Mouse (Mus musculus): ENCODE measurements around the gene Cklf. TPM values are rescaled to one million over a fixed set of nuclear protein-coding genes. Genes with fewer than 3 reads are reported as not detected.
"Not testable (repeated sequence)": the region's sequence is repeated elsewhere in the genome, so short reads cannot be mapped to it uniquely, and the experiment has no call there.

Gene Cklf
- polyA plus RNA-seq, 1 experiment from 2014 or later, result 31.4 TPM

DNA sequence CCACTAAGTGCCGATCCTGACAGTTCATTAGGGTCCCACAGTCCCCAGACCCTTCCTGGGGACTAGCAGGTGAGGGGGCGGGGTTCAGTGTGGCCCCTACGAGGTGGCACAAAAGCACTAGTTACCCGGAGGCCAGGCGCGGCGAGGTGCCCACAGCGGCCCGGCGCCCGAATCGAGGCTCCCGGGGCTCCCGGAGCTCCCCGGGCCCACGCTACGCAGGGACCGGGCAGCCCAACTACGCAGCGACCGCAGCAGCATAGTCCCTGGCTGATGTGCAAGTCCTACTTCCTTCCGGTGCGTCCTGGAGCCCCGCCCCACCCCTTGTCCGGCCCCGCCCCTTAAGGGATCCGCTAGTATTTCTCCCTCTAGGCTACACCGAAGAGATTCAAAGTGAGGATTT, 2.4 kb upstream of the Cklf start, which contains the start of gene Tk2:
Tk2 (minus strand) TSS at position 283 of the 400 bp plus-strand sequence.
- DNase-seq, result peak; percentile 90
- no peaks in the 10 kb centered on the region for H3K9me3 ChIP-seq (ENCODE audit: control insufficient read depth, low read length)
- H3K9ac ChIP-seq (replicated peaks; ENCODE audit: low read length), result peak within 1 kb of the TSS; percentile 86
- 0 out of 2 replicates have a peak within 1 kb of the TSS, but pooled peaks have one; percentile 49 for H3K27ac ChIP-seq (replicated peaks; ENCODE audit: low read depth, low read length)
- H3K4me1 ChIP-seq (ENCODE audit: control insufficient read depth, insufficient read depth, low read length), result peaks cover 17% of the 10 kb centered on the region
- ATAC-seq (ENCODE audit: low FRiP score, low TSS enrichment), result peak; percentile 87
- H3K27me3 ChIP-seq (ENCODE audit: control insufficient read depth, insufficient read depth, low read length), result no peaks in the 10 kb centered on the region
- under 1% methylated on average over 28 of the region's 28 CpGs for WGBS
- peaks cover 13% of the 10 kb centered on the region for H3K36me3 ChIP-seq (ENCODE audit: control insufficient read depth, insufficient read depth, low read length)
- H3K4me3 ChIP-seq (replicated peaks; ENCODE audit: low read depth, low read length), result peak within 1 kb of the TSS; percentile 91
- peak within 1 kb of the TSS; percentile 86 for H3K4me2 ChIP-seq (ENCODE audit: low read length)

DNA sequence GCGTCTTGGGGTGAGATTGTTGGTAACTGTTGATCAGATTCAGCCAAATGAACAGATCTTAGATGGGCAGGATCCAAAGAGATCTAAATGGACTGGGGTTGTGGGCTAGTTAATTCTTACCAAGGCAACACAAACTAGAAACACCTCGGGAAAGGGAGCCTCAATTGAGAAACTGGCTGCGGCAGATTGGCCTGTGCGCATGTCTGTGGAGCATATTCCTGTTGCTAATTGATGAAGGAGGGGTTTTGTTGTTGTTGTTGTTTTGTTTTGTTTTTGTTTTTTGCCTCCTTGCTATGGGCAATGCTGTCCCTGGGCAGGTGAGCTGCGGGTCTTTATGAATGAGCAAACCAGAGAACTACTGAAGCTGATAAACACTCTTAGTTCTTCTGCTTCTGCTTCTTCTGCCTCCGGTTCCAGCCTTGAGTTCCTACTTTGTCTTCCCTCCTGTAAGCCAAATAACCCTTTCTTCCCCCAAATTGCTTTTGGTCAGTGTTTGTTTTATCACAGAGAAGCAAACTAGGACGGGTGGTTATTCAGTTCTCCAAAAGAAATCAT, 1.1 kb upstream of the Cklf start:
- no peaks in the 10 kb centered on the region for H3K27me3 ChIP-seq (ENCODE audit: control insufficient read depth, insufficient read depth, low read length)
- WGBS, result 88% methylated on average over 7 of the region's 7 CpGs
- no peak for ATAC-seq (ENCODE audit: low FRiP score, low TSS enrichment)

DNA sequence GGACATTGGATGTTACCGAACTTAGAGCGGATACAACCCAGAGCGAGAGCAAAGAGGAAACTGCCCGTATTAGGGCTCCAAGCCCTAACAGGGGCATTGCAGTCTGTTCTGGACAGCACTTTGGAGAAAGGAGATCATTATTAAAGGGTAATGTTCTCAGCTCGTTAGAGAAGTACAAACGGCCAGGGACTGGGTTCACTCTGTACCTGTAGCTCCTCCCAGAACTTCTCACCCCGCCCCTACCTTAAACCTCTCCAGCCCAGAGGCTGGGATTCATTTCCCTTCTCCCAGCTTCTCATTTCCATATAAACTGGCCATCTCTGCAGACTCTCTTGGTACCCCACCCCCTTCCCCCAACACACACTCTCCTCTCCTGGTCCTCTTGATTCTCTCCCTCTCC, 800 bp downstream of the Cklf start:
- Histone ChIP-seq H3K4me3 (replicated peaks; ENCODE audit: low read depth, low read length) (peak overlapping the region; percentile 65), H3K9ac (replicated peaks; ENCODE audit: low read length) (peak overlapping the region; percentile 65; the same call in 1 of the 2 replicates), H3K27me3 (ENCODE audit: control insufficient read depth, insufficient read depth, low read length) (no peaks in the 10 kb centered on the region), H3K4me1 (ENCODE audit: control insufficient read depth, insufficient read depth, low read length) (peaks cover 17% of the 10 kb centered on the region), H3K27ac (replicated peaks; ENCODE audit: low read depth, low read length) (no peak overlapping the region), H3K4me2 (ENCODE audit: low read length) (peak overlapping the region; percentile 87), H3K9me3 (ENCODE audit: control insufficient read depth, low read length) (no peaks in the 10 kb centered on the region), H3K36me3 (ENCODE audit: control insufficient read depth, insufficient read depth, low read length) (no peaks in the 10 kb centered on the region)
- no peak for ATAC-seq (ENCODE audit: low FRiP score, low TSS enrichment)
- WGBS, result 0% methylated on average over 7 of the region's 7 CpGs
- DNase-seq, result peak; percentile 3

More for the DNA sequence above, 1.1 kb upstream of the Cklf start:
- H3K4me1 ChIP-seq (ENCODE audit: control insufficient read depth, insufficient read depth, low read length), result peaks cover 17% of the 10 kb centered on the region
- H3K9ac ChIP-seq (replicated peaks; ENCODE audit: low read length), result no peak overlapping the region
- H3K4me2 ChIP-seq (ENCODE audit: low read length), result no peak overlapping the region
- no peak overlapping the region for H3K4me3 ChIP-seq (replicated peaks; ENCODE audit: low read depth, low read length)
- H3K27ac ChIP-seq (replicated peaks; ENCODE audit: low read depth, low read length), result no peak overlapping the region
- H3K9me3 ChIP-seq (ENCODE audit: control insufficient read depth, low read length), result no peaks in the 10 kb centered on the region
- no peak for DNase-seq
- H3K36me3 ChIP-seq (ENCODE audit: control insufficient read depth, insufficient read depth, low read length), result 0 out of 2 replicates have a peak, but pooled peaks cover 6% of the 10 kb centered on the region

DNA sequence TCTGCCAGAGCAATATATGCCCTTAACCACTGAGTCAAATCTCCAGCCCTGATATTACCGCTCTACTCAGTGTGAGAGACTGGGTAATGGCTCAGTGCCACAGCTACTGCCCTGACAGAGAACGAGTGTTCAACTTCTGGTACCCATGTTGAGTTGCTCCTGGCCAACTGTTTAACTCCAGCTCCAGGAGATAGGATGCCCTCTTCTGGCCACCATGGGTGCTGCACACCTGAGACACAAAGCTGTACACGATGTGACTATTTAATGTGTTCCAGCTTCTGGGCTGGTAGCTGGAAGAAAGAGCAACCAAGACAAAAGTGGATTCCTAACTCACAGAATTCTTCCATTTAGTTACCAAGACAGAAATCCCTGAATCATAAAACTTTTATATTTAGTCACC, 2.4 kb downstream of the Cklf start:
- no peak for DNase-seq
- Histone ChIP-seq H3K4me2 (ENCODE audit: low read length) (no peak overlapping the region), H3K36me3 (ENCODE audit: control insufficient read depth, insufficient read depth, low read length) (peaks cover 7% of the 10 kb centered on the region), H3K4me3 (replicated peaks; ENCODE audit: low read depth, low read length) (no peak overlapping the region), H3K27me3 (ENCODE audit: control insufficient read depth, insufficient read depth, low read length) (no peaks in the 10 kb centered on the region), H3K27ac (replicated peaks; ENCODE audit: low read depth, low read length) (no peak overlapping the region), H3K4me1 (ENCODE audit: control insufficient read depth, insufficient read depth, low read length) (peaks cover 6% of the 10 kb centered on the region; the same call in 1 of the 2 replicates), H3K9me3 (ENCODE audit: control insufficient read depth, low read length) (peaks cover 2% of the 10 kb centered on the region; the same call in 1 of the 2 replicates), H3K9ac (replicated peaks; ENCODE audit: low read length) (no peak overlapping the region)
- ATAC-seq (ENCODE audit: low FRiP score, low TSS enrichment), result no peak
- WGBS, result 93% methylated on average over 3 of the region's 3 CpGs

DNA sequence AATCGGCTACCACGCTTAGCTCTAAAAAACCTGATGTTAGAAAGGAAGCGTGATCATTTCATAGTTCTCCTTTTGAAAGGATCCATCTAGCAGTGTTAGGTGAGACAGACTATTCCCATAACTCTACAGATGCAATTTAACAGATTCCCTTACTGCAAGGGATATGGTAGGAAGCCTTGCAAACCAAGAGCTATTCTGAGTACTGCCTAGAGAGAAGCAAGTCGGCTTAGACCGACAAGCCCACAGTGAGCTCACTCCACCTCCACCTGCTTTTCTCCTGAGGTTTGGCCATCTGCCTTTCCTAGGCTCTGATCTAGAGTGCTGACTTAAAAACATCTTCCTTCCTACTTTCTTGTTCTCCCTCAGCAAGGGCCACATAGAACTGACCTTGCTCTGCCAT, 11.1 kb downstream of the Cklf start:
- DNase-seq; H3K27me3 ChIP-seq (ENCODE audit: control insufficient read depth, insufficient read depth, low read length); H3K4me2 ChIP-seq (ENCODE audit: low read length); H3K9ac ChIP-seq (replicated peaks; ENCODE audit: low read length); H3K9me3 ChIP-seq (ENCODE audit: control insufficient read depth, low read length); H3K4me3 ChIP-seq (replicated peaks; ENCODE audit: low read depth, low read length); ATAC-seq (ENCODE audit: low FRiP score, low TSS enrichment); H3K4me1 ChIP-seq (ENCODE audit: control insufficient read depth, insufficient read depth, low read length); H3K27ac ChIP-seq (replicated peaks; ENCODE audit: low read depth, low read length): not testable (repeated sequence)
- 94% methylated on average over 5 of the region's 5 CpGs for WGBS
- H3K36me3 ChIP-seq (ENCODE audit: control insufficient read depth, insufficient read depth, low read length), result peaks cover 18% of the 10 kb centered on the region

DNA sequence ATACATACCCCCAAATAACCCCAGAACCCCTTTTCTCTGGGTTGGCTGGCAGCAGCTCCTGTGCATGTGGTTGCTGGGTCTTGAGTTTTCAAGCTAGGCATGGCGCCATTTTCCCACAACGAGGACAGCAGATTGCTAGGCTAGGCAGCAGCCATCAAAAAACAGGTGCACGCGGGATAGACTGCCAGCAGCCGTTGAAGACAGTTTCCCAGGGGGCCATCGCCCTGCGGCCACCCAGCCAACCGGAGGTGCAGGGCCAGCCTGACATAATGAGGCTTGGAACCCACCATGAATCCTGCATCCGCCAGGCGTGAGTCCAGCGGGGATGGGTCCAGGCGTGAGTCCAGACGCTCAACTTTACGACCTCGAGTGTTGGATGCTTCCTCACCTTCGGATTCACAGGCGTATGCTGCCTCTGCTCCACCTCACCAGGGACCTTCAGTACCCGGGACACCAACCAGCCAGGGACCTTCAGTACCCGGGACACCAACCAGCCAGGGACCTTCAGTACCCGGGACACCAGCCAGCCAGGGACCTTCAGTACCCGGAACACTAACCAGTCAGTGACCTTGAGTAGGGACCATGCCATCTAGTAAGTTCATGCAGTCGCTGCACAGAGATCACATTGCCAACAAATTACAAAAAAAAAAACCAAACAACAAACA, 13.7 kb downstream of the Cklf start:
- not testable (repeated sequence) for H3K4me2 ChIP-seq (ENCODE audit: low read length); H3K4me3 ChIP-seq (replicated peaks; ENCODE audit: low read depth, low read length); H3K9ac ChIP-seq (replicated peaks; ENCODE audit: low read length); H3K27ac ChIP-seq (replicated peaks; ENCODE audit: low read depth, low read length); H3K27me3 ChIP-seq (ENCODE audit: control insufficient read depth, insufficient read depth, low read length); H3K4me1 ChIP-seq (ENCODE audit: control insufficient read depth, insufficient read depth, low read length); DNase-seq; H3K9me3 ChIP-seq (ENCODE audit: control insufficient read depth, low read length); H3K36me3 ChIP-seq (ENCODE audit: control insufficient read depth, insufficient read depth, low read length); ATAC-seq (ENCODE audit: low FRiP score, low TSS enrichment)
- WGBS, result 95% methylated on average over 22 of the region's 22 CpGs

DNA sequence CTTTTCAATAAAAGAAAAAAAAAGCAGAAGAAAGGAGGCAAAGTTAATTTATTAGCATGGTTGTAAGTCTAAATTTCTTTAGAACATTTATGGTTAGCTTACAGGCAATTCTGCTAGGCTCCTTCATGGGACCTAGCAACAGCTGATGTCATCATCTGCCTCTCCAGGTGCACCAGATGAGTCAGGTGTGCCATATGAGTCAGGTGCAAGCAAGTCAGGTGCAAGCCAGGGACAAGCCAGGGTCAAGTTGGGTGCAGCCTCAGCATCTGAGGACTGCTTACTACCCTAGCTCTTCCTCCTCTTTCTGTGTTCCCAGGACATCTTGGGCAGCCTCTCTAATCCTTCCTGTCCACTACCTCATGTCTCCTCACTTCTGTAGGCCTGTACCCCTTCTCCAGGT, 17.7 kb downstream of the Cklf start:
- Histone ChIP-seq H3K36me3 (ENCODE audit: control insufficient read depth, insufficient read depth, low read length) (no peaks in the 10 kb centered on the region), H3K27ac (replicated peaks; ENCODE audit: low read depth, low read length) (no peak overlapping the region), H3K4me2 (ENCODE audit: low read length) (no peak overlapping the region), H3K27me3 (ENCODE audit: control insufficient read depth, insufficient read depth, low read length) (no peaks in the 10 kb centered on the region), H3K9me3 (ENCODE audit: control insufficient read depth, low read length) (no peaks in the 10 kb centered on the region), H3K4me3 (replicated peaks; ENCODE audit: low read depth, low read length) (no peak overlapping the region), H3K9ac (replicated peaks; ENCODE audit: low read length) (no peak overlapping the region), H3K4me1 (ENCODE audit: control insufficient read depth, insufficient read depth, low read length) (no peaks in the 10 kb centered on the region)
- ATAC-seq (ENCODE audit: low FRiP score, low TSS enrichment) (no peak), DNase-seq (no peak)

DNA sequence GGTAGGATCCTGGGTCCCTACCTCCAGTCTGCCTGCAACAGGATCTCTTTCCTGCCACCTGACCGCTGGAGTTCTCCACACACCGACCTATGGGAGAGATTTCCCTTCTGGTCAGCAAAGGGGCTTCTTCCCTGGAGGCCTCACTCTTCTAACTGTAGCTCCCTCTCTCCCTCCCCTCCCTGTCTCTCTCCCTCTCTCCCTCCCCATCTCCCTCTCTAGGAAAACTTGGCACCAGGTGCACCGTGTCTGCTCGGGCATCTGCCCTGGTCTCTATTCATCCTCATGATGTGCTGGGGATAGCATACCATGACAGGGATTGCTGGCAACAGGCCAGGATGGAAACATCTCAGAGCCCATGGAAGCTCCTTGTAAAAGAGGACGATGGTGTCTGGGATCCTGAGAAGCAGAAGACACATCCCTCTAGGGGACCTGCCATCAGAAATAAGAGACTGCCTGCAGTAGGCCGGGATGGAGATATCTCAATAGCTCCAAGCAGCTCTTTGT, 18.3 kb downstream of the Cklf start:
- 86% methylated on average over 6 of the region's 6 CpGs for WGBS

DNA sequence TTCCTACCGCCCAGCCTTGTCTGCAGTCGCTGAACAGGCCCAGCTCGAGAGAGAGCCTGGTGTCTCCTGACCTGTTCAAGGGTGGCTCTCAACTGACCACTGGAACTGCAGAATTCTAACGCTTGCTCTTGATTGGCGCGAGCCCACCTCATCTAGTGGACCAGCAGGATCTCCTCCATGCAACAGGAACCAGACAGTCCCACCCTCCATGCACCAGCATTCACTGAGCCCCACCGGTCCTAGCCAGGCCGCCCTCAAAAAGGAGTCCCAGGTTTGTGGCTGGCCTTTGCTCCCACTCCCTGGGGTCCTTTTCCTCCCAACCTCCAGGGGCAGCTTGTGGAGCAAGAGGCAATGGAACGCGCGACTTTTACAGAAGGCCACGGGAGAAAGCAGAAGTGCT, 42.4 kb downstream of the Cklf start, which contains the start of gene Cmtm2a:
Cmtm2a (minus strand) TSS at position 101 of the 400 bp plus-strand sequence.
- not testable (repeated sequence) for H3K27ac ChIP-seq (replicated peaks; ENCODE audit: low read depth, low read length); H3K4me1 ChIP-seq (ENCODE audit: control insufficient read depth, insufficient read depth, low read length); H3K9me3 ChIP-seq (ENCODE audit: control insufficient read depth, low read length); DNase-seq; H3K9ac ChIP-seq (replicated peaks; ENCODE audit: low read length); ATAC-seq (ENCODE audit: low FRiP score, low TSS enrichment); H3K36me3 ChIP-seq (ENCODE audit: control insufficient read depth, insufficient read depth, low read length); H3K4me3 ChIP-seq (replicated peaks; ENCODE audit: low read depth, low read length); H3K4me2 ChIP-seq (ENCODE audit: low read length); H3K27me3 ChIP-seq (ENCODE audit: control insufficient read depth, insufficient read depth, low read length)
- whole genome bisulfite sequencing, result 93% methylated on average over 12 of the region's 12 CpGs

More for the DNA sequence above, 18.3 kb downstream of the Cklf start:
- Histone ChIP-seq H3K4me2 (ENCODE audit: low read length) (no peak overlapping the region), H3K27ac (replicated peaks; ENCODE audit: low read depth, low read length) (no peak overlapping the region), H3K4me3 (replicated peaks; ENCODE audit: low read depth, low read length) (no peak overlapping the region), H3K4me1 (ENCODE audit: control insufficient read depth, insufficient read depth, low read length) (no peaks in the 10 kb centered on the region), H3K36me3 (ENCODE audit: control insufficient read depth, insufficient read depth, low read length) (no peaks in the 10 kb centered on the region), H3K9me3 (ENCODE audit: control insufficient read depth, low read length) (no peaks in the 10 kb centered on the region), H3K27me3 (ENCODE audit: control insufficient read depth, insufficient read depth, low read length) (no peaks in the 10 kb centered on the region), H3K9ac (replicated peaks; ENCODE audit: low read length) (no peak overlapping the region)
- ATAC-seq (ENCODE audit: low FRiP score, low TSS enrichment) (no peak), DNase-seq (no peak)
